Mouse (Mus musculus): ENCODE measurements around the gene Ache. TPM values are rescaled to one million over a fixed set of nuclear protein-coding genes. Genes with fewer than 3 reads are reported as not detected.
A peak's percentile ranks its signal among the peaks of the same experiment; 100 is the strongest.

Ache gene
- polyA plus RNA-seq, 2 experiments, result 12.4 to 20.5 TPM

- DNase-seq (ENCODE audit: low read depth in 3 of 3, low spot score in 3 of 3), result no peak
- Histone ChIP-seq H3K27ac (peak overlapping the region; percentile 99), H3K36me3 (replicated peaks; ENCODE audit: control insufficient read depth, insufficient read depth, low read depth) (peaks cover 14% of the 10 kb centered on the region), H3K4me3 (ENCODE audit: insufficient read depth in 1 of 2, low read depth in 2 of 2, low read length in 2 of 2) (peak overlapping the region; percentile 64 to 82), H3K9ac (replicated peaks) (peak overlapping the region; percentile 71), H3K4me1 (replicated peaks; ENCODE audit: control insufficient read depth in 2 of 2, insufficient read depth in 2 of 2, low read length in 1 of 2) (peaks cover 28 to 45% of the 10 kb centered on the region in 2 experiments), H3K4me2 (ENCODE audit: low read depth) (peak overlapping the region; percentile 100), H3K9me3 (ENCODE audit: control insufficient read depth, low read length) (no peaks in the 10 kb centered on the region), H3K27me3 (ENCODE audit: control insufficient read depth, insufficient read depth, low read length) (no peaks in the 10 kb centered on the region; the same call in 1 of the 2 replicates)
- TF ChIP-seq EP300 (IDR thresholded peaks at IDR 0.05; ENCODE audit: low read depth), result no peak
- TF ChIP-seq CTCF (IDR thresholded peaks at IDR 0.05; ENCODE audit: low read depth), result no peak
- WGBS (ENCODE audit: insufficient replicate concordance), result 66% methylated on average over 15 of the region's 15 CpGs
- ATAC-seq (ENCODE audit: insufficient read depth), result no peak
These were observed 4.1 kb downstream of the Ache start for GRCm38 (mm10) chr5:137291381-137291926.

GRCm38 (mm10) chr5:137293282-137293681 lies 6.0 kb downstream of the Ache start:
- ATAC-seq (ENCODE audit: insufficient read depth) (peak; percentile 24), DNase-seq (ENCODE audit: low read depth in 3 of 3, low spot score in 3 of 3) (peak; percentile 68 to 74 (median 70))
- Histone ChIP-seq H3K36me3 (replicated peaks; ENCODE audit: control insufficient read depth, insufficient read depth, low read depth) (peaks cover 32% of the 10 kb centered on the region), H3K4me2 (ENCODE audit: low read depth) (peak overlapping the region; percentile 100), H3K27ac (peak overlapping the region; percentile 99), H3K9me3 (ENCODE audit: control insufficient read depth, low read length) (no peaks in the 10 kb centered on the region), H3K9ac (replicated peaks) (peak overlapping the region; percentile 89), H3K4me1 (replicated peaks; ENCODE audit: control insufficient read depth in 2 of 2, insufficient read depth in 2 of 2, low read length in 1 of 2) (peaks cover 21 to 34% of the 10 kb centered on the region in 2 experiments), H3K4me3 (ENCODE audit: insufficient read depth in 1 of 2, low read depth in 2 of 2, low read length in 2 of 2) (peak overlapping the region; percentile 63 to 82), H3K27me3 (ENCODE audit: control insufficient read depth, insufficient read depth, low read length) (no peaks in the 10 kb centered on the region)
- TF ChIP-seq EP300 (IDR thresholded peaks at IDR 0.05; ENCODE audit: low read depth) (no peak), CTCF (IDR thresholded peaks at IDR 0.05; ENCODE audit: low read depth) (peak; percentile 39)
- under 1% methylated on average over 15 of the region's 15 CpGs for WGBS (ENCODE audit: insufficient replicate concordance)

- H3K9me3 ChIP-seq (ENCODE audit: control insufficient read depth, low read length), result no peaks in the 10 kb centered on the region
- TF ChIP-seq EP300 (IDR thresholded peaks at IDR 0.05; ENCODE audit: low read depth) (no peak; the same call in 1 of the 2 replicates), CTCF (IDR thresholded peaks at IDR 0.05; ENCODE audit: low read depth) (0 out of 2 replicates have a peak, but pooled peaks have one; percentile 19)
- H3K4me3 ChIP-seq (ENCODE audit: insufficient read depth in 1 of 2, low read depth in 2 of 2, low read length in 2 of 2), result peak within 1 kb of the TSS; percentile 63 to 82
- ATAC-seq (ENCODE audit: insufficient read depth) (peak; percentile 69), DNase-seq (ENCODE audit: low read depth in 3 of 3, low spot score in 3 of 3) (peak; percentile 89 to 91 (median 89))
- peaks cover 21 to 34% of the 10 kb centered on the region in 2 experiments for H3K4me1 ChIP-seq (replicated peaks; ENCODE audit: control insufficient read depth in 2 of 2, insufficient read depth in 2 of 2, low read length in 1 of 2)
- H3K36me3 ChIP-seq (replicated peaks; ENCODE audit: control insufficient read depth, insufficient read depth, low read depth), result peaks cover 40% of the 10 kb centered on the region
- under 1% methylated on average over 52 of the region's 52 CpGs for WGBS (ENCODE audit: insufficient replicate concordance)
- no peaks in the 10 kb centered on the region for H3K27me3 ChIP-seq (ENCODE audit: control insufficient read depth, insufficient read depth, low read length)
- peak within 1 kb of the TSS; percentile 99 for H3K27ac ChIP-seq
- peak within 1 kb of the TSS; percentile 100 for H3K4me2 ChIP-seq (ENCODE audit: low read depth)
- peak within 1 kb of the TSS; percentile 89 for H3K9ac ChIP-seq (replicated peaks)
These were observed 6.8 kb downstream of the Ache start, which contains the start of gene Ufsp1 for GRCm38 (mm10) chr5:137293839-137294743. Gene Ufsp1 (plus strand): TSS chr5:137294629.

GRCm38 (mm10) chr5:137294744-137295093 lies 7.4 kb downstream of the Ache start:
- peaks cover 21 to 34% of the 10 kb centered on the region in 2 experiments for H3K4me1 ChIP-seq (replicated peaks; ENCODE audit: control insufficient read depth in 2 of 2, insufficient read depth in 2 of 2, low read length in 1 of 2)
- WGBS (ENCODE audit: insufficient replicate concordance), result 10% methylated on average over 18 of the region's 18 CpGs
- DNase-seq (ENCODE audit: low read depth in 3 of 3, low spot score in 3 of 3) (no peak), ATAC-seq (ENCODE audit: insufficient read depth) (peak; percentile 14)
- H3K27ac ChIP-seq, result peak overlapping the region; percentile 99
- peak overlapping the region; percentile 73 for H3K9ac ChIP-seq (replicated peaks)
- H3K9me3 ChIP-seq (ENCODE audit: control insufficient read depth, low read length), result no peaks in the 10 kb centered on the region
- H3K4me2 ChIP-seq (ENCODE audit: low read depth), result peak overlapping the region; percentile 100
- peak overlapping the region; percentile 54 to 82 for H3K4me3 ChIP-seq (ENCODE audit: insufficient read depth in 1 of 2, low read depth in 2 of 2, low read length in 2 of 2)
- no peaks in the 10 kb centered on the region for H3K27me3 ChIP-seq (ENCODE audit: control insufficient read depth, insufficient read depth, low read length)
- peaks cover 46% of the 10 kb centered on the region for H3K36me3 ChIP-seq (replicated peaks; ENCODE audit: control insufficient read depth, insufficient read depth, low read depth)
- TF ChIP-seq EP300 (IDR thresholded peaks at IDR 0.05; ENCODE audit: low read depth), result no peak
- no peak for TF ChIP-seq CTCF (IDR thresholded peaks at IDR 0.05; ENCODE audit: low read depth)

- no peak for ATAC-seq (ENCODE audit: insufficient read depth)
- no peak for DNase-seq (ENCODE audit: low read depth in 3 of 3, low spot score in 3 of 3)
- Histone ChIP-seq H3K4me2 (ENCODE audit: low read depth) (peak overlapping the region; percentile 100), H3K27me3 (ENCODE audit: control insufficient read depth, insufficient read depth, low read length) (no peaks in the 10 kb centered on the region), H3K9ac (replicated peaks) (peak overlapping the region; percentile 73; the same call in 1 of the 2 replicates), H3K9me3 (ENCODE audit: control insufficient read depth, low read length) (no peaks in the 10 kb centered on the region), H3K27ac (peak overlapping the region; percentile 99), H3K4me1 (replicated peaks; ENCODE audit: control insufficient read depth in 2 of 2, insufficient read depth in 2 of 2, low read length in 1 of 2) (peaks cover 18 to 30% of the 10 kb centered on the region in 2 experiments), H3K36me3 (replicated peaks; ENCODE audit: control insufficient read depth, insufficient read depth, low read depth) (peaks cover 52% of the 10 kb centered on the region), H3K4me3 (ENCODE audit: insufficient read depth in 1 of 2, low read depth in 2 of 2, low read length in 2 of 2) (peak overlapping the region; percentile 54 to 82)
- TF ChIP-seq EP300 (IDR thresholded peaks at IDR 0.05; ENCODE audit: low read depth) (no peak), CTCF (IDR thresholded peaks at IDR 0.05; ENCODE audit: low read depth) (no peak)
- WGBS (ENCODE audit: insufficient replicate concordance), result 68% methylated on average over 9 of the region's 9 CpGs
These were observed 8.0 kb downstream of the Ache start for GRCm38 (mm10) chr5:137295296-137295695.

Measured in liver, embryonic 14.5 days (tissue).